Mouse (Mus musculus) bone marrow, adult 2 months (tissue): ENCODE data around the gene Fgf22.

Experiments used
- CTCF ChIP-seq: fragments of 200-500 bp; IDR thresholded peaks from 2 replicates; pipeline ENCODE4 v1.5.1; 2011; ENCODE audit warnings: low read length, control low read depth; ENCODE audit not compliant: control insufficient read depth, insufficient read depth
- POLR2A ChIP-seq: fragments of 200-500 bp; IDR thresholded peaks from 2 replicates; pipeline ENCODE4 v1.6.1; 2011; ENCODE audit warnings: low read depth, mild to moderate bottlenecking, control low read depth, low read length, borderline replicate concordance; ENCODE audit not compliant: control insufficient read depth

- TF ChIP-seq POLR2A, result no peak
- TF ChIP-seq CTCF, result no peak
Observed at GRCm38 (mm10) chr10:79756660-79757059, 1.8 kb downstream of the Fgf22 start.
